Comparison of ENCODE assay signal across 25 mouse cellular contexts in genomic region chr5:73571395-73572156, GRCm38 (mm10).
"Had no signal": no experiment of that assay in that cellular context is flagged by ENCODE, and none has a peak within 500 bp of the region (broad histone marks: within the 10 kb centered on the region; RNA-seq: fewer than 3 reads in every experiment).

No protein-coding gene starts in this region.

- H3K27ac ChIP-seq: gastrocnemius, adult 2 months; heart, adult 2 months; hindbrain, embryonic 10.5 days; hindbrain, embryonic 12.5 days; hindbrain, embryonic 14.5 days; kidney, embryonic 15.5 days; kidney, postnatal 0 days; limb, embryonic 13.5 days; limb, embryonic 15.5 days; liver, embryonic 12.5 days; liver, embryonic 14.5 days had no signal

- H3K4me3 ChIP-seq: gastrocnemius, adult 2 months; heart, adult 2 months; hindbrain, embryonic 10.5 days; hindbrain, embryonic 12.5 days; kidney, embryonic 15.5 days; limb, embryonic 13.5 days; limb, embryonic 15.5 days; liver, embryonic 12.5 days had no signal

- H3K9ac ChIP-seq: hindbrain, embryonic 12.5 days; hindbrain, embryonic 14.5 days; kidney, embryonic 15.5 days; limb, embryonic 13.5 days; limb, embryonic 15.5 days; liver, embryonic 12.5 days; liver, embryonic 14.5 days had no signal

- DNase-seq: gastrocnemius, adult 2 months; gastrocnemius, postnatal 10 days; gastrocnemius, postnatal 25 days; heart, adult 2 months; heart, postnatal 10 days; heart, postnatal 4 days; kidney, adult 2 months; kidney, adult 9 months; kidney, postnatal 14 days; kidney, postnatal 36 days; layer of hippocampus, adult 9-11 months; layer of hippocampus, postnatal 36 days; left cerebral cortex, postnatal 4 days had no signal

- H3K4me1 ChIP-seq: kidney, embryonic 15.5 days; liver, embryonic 12.5 days had no signal

- H3K4me2 ChIP-seq: heart, embryonic 11.5 days; hindbrain, embryonic 12.5 days; hindbrain, embryonic 14.5 days; kidney, embryonic 15.5 days; limb, embryonic 13.5 days; limb, embryonic 15.5 days; liver, embryonic 12.5 days had no signal

- H3K9me3 ChIP-seq: hindbrain, embryonic 10.5 days; hindbrain, embryonic 12.5 days; kidney, embryonic 15.5 days; limb, embryonic 13.5 days; limb, embryonic 15.5 days; liver, embryonic 12.5 days had no signal

- ATAC-seq: hindbrain, embryonic 16.5 days; inflammation-experienced regulatory T-cells, adult 6 months; liver, embryonic 12.5 days had no signal

- H3K27me3 ChIP-seq: hindbrain, embryonic 12.5 days; kidney, embryonic 15.5 days; limb, embryonic 13.5 days; limb, embryonic 15.5 days; liver, embryonic 12.5 days had no signal

- H3K36me3 ChIP-seq: hindbrain, embryonic 10.5 days; hindbrain, embryonic 12.5 days; kidney, embryonic 15.5 days; limb, embryonic 13.5 days; limb, embryonic 15.5 days; liver, embryonic 12.5 days had no signal
